Mouse (Mus musculus) lung, adult 2 months (tissue): Measurements from ENCODE around the gene Wwox.

Experiments
- CTCF ChIP-seq: fragments of 200-500 bp; IDR thresholded peaks from 2 replicates; pipeline ENCODE4 v1.5.1; 2011; ENCODE audit warnings: mild to moderate bottlenecking, low read length, control low read depth; ENCODE audit not compliant: insufficient read depth
- POLR2A ChIP-seq: fragments of 200-500 bp; IDR thresholded peaks from 2 replicates; pipeline ENCODE4 v1.6.1; 2011; ENCODE audit warnings: low read depth, mild to moderate bottlenecking, control low read depth, low read length, borderline replicate concordance; ENCODE audit errors: extremely low read depth

- no peak for TF ChIP-seq CTCF
- no peak for TF ChIP-seq POLR2A
Observed at GRCm38 (mm10) chr8:115150446-115151109, 711.1 kb downstream of the Wwox start.
